Mouse (Mus musculus) myocyte (in vitro differentiated cells): ENCODE data around the gene Plekhd1. TPM values are rescaled to one million over a fixed set of nuclear protein-coding genes. Genes with fewer than 3 reads are reported as not detected.

Experiments used
- H3K27me3 ChIP-seq: one replicate; pipeline ENCODE4 v1.6.1; 2011; ENCODE audit not compliant: control insufficient read depth, insufficient read depth, insufficient read length
- H3K36me3 ChIP-seq: one replicate; pipeline ENCODE4 v1.6.1; 2011; ENCODE audit not compliant: control insufficient read depth, insufficient read depth
- H3K4me2 ChIP-seq: one replicate; pipeline ENCODE4 v1.6.1; 2011; ENCODE audit warnings: low read depth, control low read depth
- H3K4me3 ChIP-seq: one replicate; pipeline ENCODE4 v1.5.1; 2011; ENCODE audit warnings: mild to moderate bottlenecking, control low read depth, moderate library complexity
- H3K79me2 ChIP-seq: one replicate; pipeline ENCODE4 v1.6.1; 2011; ENCODE audit not compliant: control insufficient read depth, insufficient read depth
- H3ac ChIP-seq: one replicate; pipeline ENCODE4 v1.6.1; 2011; ENCODE audit not compliant: control insufficient read depth, insufficient read length
- CEBPB ChIP-seq: IDR thresholded peaks from 2 replicates; pipeline ENCODE4 v1.6.1; 2011; ENCODE audit warnings: mild to moderate bottlenecking, moderate library complexity; ENCODE audit not compliant: poor library complexity, insufficient read depth, severe bottlenecking
- E2F4 ChIP-seq: IDR thresholded peaks from one replicate; pipeline ENCODE4 v1.6.1; 2011; ENCODE audit warnings: mild to moderate bottlenecking, control low read depth, moderate library complexity; ENCODE audit not compliant: insufficient read depth
- MAX ChIP-seq: IDR thresholded peaks from one replicate; pipeline ENCODE4 v1.6.1; 2011; ENCODE audit warnings: low read depth, mild to moderate bottlenecking, control low read depth
- MYOD1 ChIP-seq, 3 experiments: IDR thresholded peaks; one replicate each; pipeline ENCODE4 v1.6.1; 2011; ENCODE audit warnings: control low read depth in 2 of 3, low read depth in 2 of 3, mild to moderate bottlenecking in 2 of 3, moderate library complexity in 1 of 3; ENCODE audit not compliant: insufficient read length in 2 of 3, control insufficient read depth in 1 of 3
- MYOG ChIP-seq, 3 experiments: IDR thresholded peaks; one replicate each; pipeline ENCODE4 v1.6.1; 2011; ENCODE audit warnings: control low read depth in 2 of 3, low read depth in 2 of 3, mild to moderate bottlenecking in 2 of 3; ENCODE audit not compliant: insufficient read length in 2 of 3, control insufficient read depth in 1 of 3, insufficient read depth in 1 of 3
- POLR2A ChIP-seq: IDR thresholded peaks from one replicate; pipeline ENCODE4 v1.6.1; 2011; ENCODE audit warnings: low read depth, mild to moderate bottlenecking, control low read depth, moderate library complexity; ENCODE audit not compliant: insufficient read length
- POLR2AphosphoS2 ChIP-seq: IDR thresholded peaks from one replicate; pipeline ENCODE4 v1.6.1; 2011; ENCODE audit warnings: low read depth, control low read depth; ENCODE audit not compliant: insufficient read length
- REST ChIP-seq: IDR thresholded peaks from one replicate; pipeline ENCODE4 v1.6.1; 2011; ENCODE audit warnings: mild to moderate bottlenecking, control low read depth, moderate library complexity; ENCODE audit not compliant: insufficient read depth, insufficient read length
- SRF ChIP-seq: IDR thresholded peaks from one replicate; pipeline ENCODE4 v1.6.1; 2011; ENCODE audit warnings: low read depth; ENCODE audit not compliant: control insufficient read depth, insufficient read length
- TCF12 ChIP-seq: IDR thresholded peaks from one replicate; pipeline ENCODE4 v1.6.1; 2011; ENCODE audit warnings: mild to moderate bottlenecking, control low read depth; ENCODE audit not compliant: poor library complexity, insufficient read depth, severe bottlenecking
- TCF3 ChIP-seq: IDR thresholded peaks from one replicate; pipeline ENCODE4 v1.6.1; 2011; ENCODE audit warnings: low read depth, control low read depth; ENCODE audit not compliant: insufficient read length
- USF1 ChIP-seq: IDR thresholded peaks from one replicate; pipeline ENCODE4 v1.6.1; 2011; ENCODE audit warnings: low read depth, mild to moderate bottlenecking, control low read depth, moderate library complexity
- polyA plus RNA-seq: library from polyadenylated mRNA; unstranded; fragments of >200 nt; fragmentation: generic; extraction: Trizol; gene quantifications from one replicate; pipeline ENCODE4 v1.2.1, GENCODE M21; 2012; ENCODE audit warnings: missing spikeins

Gene Plekhd1
- polyA plus RNA-seq, 1 experiment, result not detected

DNA sequence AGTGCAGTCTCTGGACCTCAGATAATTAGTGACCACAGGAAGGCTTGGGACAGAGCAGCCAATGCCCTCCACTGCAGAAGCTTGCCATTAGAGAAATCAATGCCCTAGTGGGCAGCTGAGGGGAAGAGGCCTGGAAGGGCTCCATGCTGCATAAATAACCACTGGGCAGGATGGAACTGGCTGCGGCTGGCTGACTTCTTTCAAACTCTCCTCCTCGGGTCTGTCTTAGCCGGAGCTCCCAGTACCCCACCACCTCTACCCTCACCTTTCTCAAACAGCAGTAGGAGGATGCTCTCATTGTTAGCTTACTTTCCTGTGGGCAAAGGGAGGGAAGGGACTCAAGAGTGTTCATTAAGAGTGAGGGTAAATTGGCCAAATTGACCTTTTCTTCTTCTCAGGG lies 2.6 kb downstream of the Plekhd1 start:
- H3K36me3 ChIP-seq, result no peaks in the 10 kb centered on the region
- H3K4me3 ChIP-seq, result no peak overlapping the region
- H3K27me3 ChIP-seq, result peaks cover 46% of the 10 kb centered on the region
- TF ChIP-seq USF1 (no peak), MYOG (IDR thresholded peaks at IDR 0.05; ENCODE audit: control insufficient read depth in 1 of 3, insufficient read depth in 1 of 3, insufficient read length in 2 of 3, low read depth in 2 of 3) (no peak), MYOD1 (IDR thresholded peaks at IDR 0.05; ENCODE audit: control insufficient read depth in 1 of 3, insufficient read length in 2 of 3, low read depth in 2 of 3) (no peak), POLR2A (no peak), TCF12 (no peak), POLR2AphosphoS2 (no peak), E2F4 (no peak), MAX (no peak), REST (no peak)
- no peaks in the 10 kb centered on the region for H3K79me2 ChIP-seq
- no peak overlapping the region for H3ac ChIP-seq
- no peak overlapping the region for H3K4me2 ChIP-seq

DNA sequence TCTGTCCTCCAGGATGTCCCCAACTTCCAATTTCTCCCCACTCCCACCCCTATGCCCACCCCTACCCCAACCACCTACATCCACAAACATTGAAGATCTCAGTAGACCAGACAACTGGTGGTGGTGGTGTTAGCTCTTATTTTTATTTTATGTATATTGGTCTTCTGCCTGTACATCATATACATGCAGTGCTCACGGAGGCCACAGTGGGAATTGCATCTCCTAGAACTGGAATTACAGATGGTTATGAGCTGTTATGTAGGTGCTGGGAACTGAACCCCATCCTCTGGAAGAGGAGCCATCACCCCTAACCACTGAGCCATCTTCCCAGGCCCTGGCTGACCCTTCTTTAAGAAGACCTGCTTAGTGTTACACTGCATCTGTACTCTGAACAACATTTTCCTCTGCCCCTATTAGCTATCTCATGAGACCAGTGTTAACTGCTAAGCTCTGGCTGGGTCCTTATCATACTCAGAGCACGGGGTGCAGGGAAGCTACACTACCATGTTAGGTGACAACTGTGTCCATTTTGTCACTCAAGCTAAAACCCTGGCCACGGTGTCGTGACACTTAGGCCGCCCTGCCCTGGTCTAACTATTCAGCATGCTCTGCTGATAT lies 6.2 kb downstream of the Plekhd1 start:
- Histone ChIP-seq H3K4me3 (no peak overlapping the region), H3K36me3 (no peaks in the 10 kb centered on the region), H3K4me2 (no peak overlapping the region), H3K79me2 (no peaks in the 10 kb centered on the region), H3K27me3 (peaks cover 43% of the 10 kb centered on the region), H3ac (no peak overlapping the region)
- TF ChIP-seq POLR2AphosphoS2 (no peak), USF1 (no peak), CEBPB (no peak), E2F4 (no peak), MYOD1 (IDR thresholded peaks at IDR 0.05; ENCODE audit: control insufficient read depth in 1 of 3, insufficient read length in 2 of 3, low read depth in 2 of 3) (no peak), POLR2A (no peak), TCF12 (no peak), MAX (no peak), TCF3 (no peak), MYOG (IDR thresholded peaks at IDR 0.05; ENCODE audit: control insufficient read depth in 1 of 3, insufficient read depth in 1 of 3, insufficient read length in 2 of 3, low read depth in 2 of 3) (no peak), REST (no peak), SRF (no peak)

DNA sequence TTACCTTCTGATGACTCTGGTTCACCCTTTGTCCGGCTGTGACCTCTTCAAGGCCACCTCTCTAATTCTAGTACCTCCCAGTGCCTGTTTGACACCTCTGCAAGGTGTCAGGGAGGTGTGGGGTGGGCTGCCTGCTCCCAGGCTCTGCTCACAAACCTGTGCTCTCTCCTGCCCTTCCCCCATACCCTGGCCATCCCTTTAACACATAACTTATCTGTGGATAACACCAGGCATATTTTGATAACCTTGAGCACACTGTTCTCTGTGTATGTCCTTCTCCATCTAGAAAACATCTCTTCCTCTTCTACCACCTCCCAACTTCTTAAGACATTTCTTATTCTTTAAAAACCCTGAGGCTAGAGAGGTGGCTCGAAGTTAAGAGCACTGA lies 6.7 kb downstream of the Plekhd1 start:
- Histone ChIP-seq H3K4me2 (no peak overlapping the region), H3K79me2 (no peaks in the 10 kb centered on the region)

DNA sequence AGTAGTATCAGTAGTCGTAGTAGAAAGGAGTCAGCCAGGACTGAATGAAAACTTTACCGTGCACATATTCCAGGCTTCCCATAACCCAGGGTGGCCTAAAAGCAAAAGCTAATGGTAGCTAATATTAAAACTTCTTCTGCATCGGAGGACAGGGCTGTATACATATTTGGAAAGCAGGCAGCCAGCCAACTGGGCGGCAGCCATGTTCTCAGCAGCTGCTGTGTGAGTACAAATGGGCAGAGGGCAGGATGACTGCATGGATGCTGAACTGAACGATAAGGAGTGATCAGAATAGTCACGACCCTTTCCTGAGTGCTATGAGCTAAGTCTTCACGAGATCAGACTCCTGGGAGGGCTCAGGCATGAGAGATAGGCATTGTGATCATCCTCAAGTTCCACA lies 8.9 kb downstream of the Plekhd1 start:
- TF ChIP-seq POLR2A (no peak), SRF (no peak), MYOD1 (IDR thresholded peaks at IDR 0.05; ENCODE audit: control insufficient read depth in 1 of 3, insufficient read length in 2 of 3, low read depth in 2 of 3) (peak in 2 of 3 experiments; percentile 29 to 46), CEBPB (no peak), POLR2AphosphoS2 (no peak), MYOG (IDR thresholded peaks at IDR 0.05; ENCODE audit: control insufficient read depth in 1 of 3, insufficient read depth in 1 of 3, insufficient read length in 2 of 3, low read depth in 2 of 3) (peak in 1 of 3 experiments; percentile 34), MAX (no peak)

More for the DNA sequence above, 6.7 kb downstream of the Plekhd1 start:
- Histone ChIP-seq H3K27me3 (peaks cover 44% of the 10 kb centered on the region), H3K4me3 (no peak overlapping the region), H3K36me3 (no peaks in the 10 kb centered on the region), H3ac (no peak overlapping the region)
- no peak for TF ChIP-seq MAX
- TF ChIP-seq POLR2AphosphoS2, result no peak
- no peak for TF ChIP-seq MYOG (IDR thresholded peaks at IDR 0.05; ENCODE audit: control insufficient read depth in 1 of 3, insufficient read depth in 1 of 3, insufficient read length in 2 of 3, low read depth in 2 of 3)
- TF ChIP-seq MYOD1 (IDR thresholded peaks at IDR 0.05; ENCODE audit: control insufficient read depth in 1 of 3, insufficient read length in 2 of 3, low read depth in 2 of 3), result no peak
- TF ChIP-seq TCF12, result no peak
- no peak for TF ChIP-seq TCF3

DNA sequence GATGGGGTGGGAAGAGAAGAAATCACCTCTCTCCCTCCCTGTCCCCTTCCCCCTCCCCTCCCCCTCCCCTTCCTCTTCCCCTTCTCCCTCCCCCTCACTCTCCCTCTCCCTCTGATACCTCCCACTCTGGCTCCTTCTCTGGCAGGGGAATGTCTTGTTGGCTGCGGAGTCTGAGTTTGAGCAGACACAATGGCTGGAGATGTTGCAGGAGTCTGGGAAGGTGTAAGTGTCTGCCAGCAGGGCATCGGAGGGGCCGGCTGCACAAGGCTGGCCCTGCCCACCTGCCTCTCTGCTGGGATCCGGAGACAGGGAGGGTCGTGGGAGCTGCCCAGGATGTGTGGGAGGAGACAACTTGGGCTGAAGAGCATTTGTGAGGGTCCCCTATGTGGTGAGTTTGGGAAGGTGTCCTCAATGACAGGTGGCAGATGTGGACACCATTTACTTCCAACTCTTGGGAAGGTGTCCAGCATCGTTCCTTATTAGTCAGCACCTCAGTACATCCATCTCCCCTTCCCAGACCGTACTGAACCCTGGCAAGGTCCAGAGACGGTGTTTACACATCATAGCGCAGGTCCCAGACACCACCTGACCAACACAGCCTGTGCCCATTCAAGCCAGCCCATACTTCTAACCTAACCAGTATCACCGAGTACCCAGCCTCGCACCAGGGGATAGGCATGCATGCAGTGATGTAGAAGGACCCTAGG lies 14.0 kb downstream of the Plekhd1 start:
- no peaks in the 10 kb centered on the region for H3K36me3 ChIP-seq
- no peak for TF ChIP-seq TCF3
- no peak for TF ChIP-seq MYOD1 (IDR thresholded peaks at IDR 0.05; ENCODE audit: control insufficient read depth in 1 of 3, insufficient read length in 2 of 3, low read depth in 2 of 3)
- TF ChIP-seq TCF12, result no peak
- no peak for TF ChIP-seq E2F4
- TF ChIP-seq POLR2A, result no peak
- TF ChIP-seq CEBPB, result no peak
- TF ChIP-seq SRF, result no peak
- TF ChIP-seq REST, result no peak
- TF ChIP-seq USF1, result no peak
- no peak for TF ChIP-seq MAX
- no peak for TF ChIP-seq POLR2AphosphoS2
- TF ChIP-seq MYOG (IDR thresholded peaks at IDR 0.05; ENCODE audit: control insufficient read depth in 1 of 3, insufficient read depth in 1 of 3, insufficient read length in 2 of 3, low read depth in 2 of 3), result no peak

More for the DNA sequence above, 8.9 kb downstream of the Plekhd1 start:
- Histone ChIP-seq H3K27me3 (peaks cover 50% of the 10 kb centered on the region), H3K79me2 (no peaks in the 10 kb centered on the region), H3ac (no peak overlapping the region), H3K4me2 (no peak overlapping the region), H3K4me3 (no peak overlapping the region), H3K36me3 (no peaks in the 10 kb centered on the region)

More for the DNA sequence above, 14.0 kb downstream of the Plekhd1 start:
- Histone ChIP-seq H3ac (no peak overlapping the region), H3K4me3 (no peak overlapping the region), H3K27me3 (peaks cover 73% of the 10 kb centered on the region), H3K79me2 (no peaks in the 10 kb centered on the region), H3K4me2 (no peak overlapping the region)
